Mouse (Mus musculus): ENCODE measurements at regions not wholly inside any gene's neighbourhood (a gene's known extent, or its start where the extent isn't known, plus 50 kb on each side); places are given as distances from the start of the nearest gene placed in this dataset.

GRCm38 (mm10) chr9:113057415-113057814, 650.6 kb downstream of the Pdcd6ip start:
- DNase-seq (ENCODE audit: low spot score in 2 of 2) = no peak

GRCm38 (mm10) chr9:113044556-113045178, 663.4 kb downstream of the Pdcd6ip start:
- DNase-seq (ENCODE audit: low spot score in 2 of 2) = peak in 1 of 2 experiments; percentile 13
- intact Hi-C loops (cut with DNase I) = no loop called here

More at GRCm38 (mm10) chr9:113057415-113057814, 650.6 kb downstream of the Pdcd6ip start:
- intact Hi-C loops (cut with DNase I) = no loop called here

GRCm38 (mm10) chr9:113040885-113041284, 667.2 kb downstream of the Pdcd6ip start:
- no peak for DNase-seq (ENCODE audit: low spot score in 2 of 2)

GRCm38 (mm10) chr9:113033996-113034395, 674.1 kb downstream of the Pdcd6ip start:
- DNase-seq (ENCODE audit: low spot score in 2 of 2) = no peak

More at GRCm38 (mm10) chr9:113040885-113041284, 667.2 kb downstream of the Pdcd6ip start:
- intact Hi-C loops (cut with DNase I) = no loop called here

GRCm38 (mm10) chr9:113029091-113029490, 679.0 kb downstream of the Pdcd6ip start:
- DNase-seq (ENCODE audit: low spot score in 2 of 2) = no peak
- intact Hi-C loops (cut with DNase I) = loop anchor here (10.0 kb wide), 1 partner anchor 304 kb away; no protein-coding TSS in a partner anchor

More at GRCm38 (mm10) chr9:113033996-113034395, 674.1 kb downstream of the Pdcd6ip start:
- intact Hi-C loops (cut with DNase I) = no loop called here

GRCm38 (mm10) chr9:113026904-113027193, 681.2 kb downstream of the Pdcd6ip start:
- intact Hi-C loops (cut with DNase I) = loop anchor here (10.0 kb wide), 1 partner anchor 302 kb away; no protein-coding TSS in a partner anchor
- DNase-seq (ENCODE audit: low spot score in 2 of 2) = peak in 1 of 2 experiments; percentile 43

- DNase-seq (ENCODE audit: low spot score in 2 of 2) = peak in 1 of 2 experiments; percentile 45
- intact Hi-C loops (cut with DNase I) = loop anchor here (10.0 kb wide), 1 partner anchor 301 kb away; no protein-coding TSS in a partner anchor
These were observed 681.8 kb downstream of the Pdcd6ip start for GRCm38 (mm10) chr9:113026096-113026903.

GRCm38 (mm10) chr9:113021866-113022645, 686.0 kb downstream of the Pdcd6ip start:
- no peak for DNase-seq (ENCODE audit: low spot score in 2 of 2)
- intact Hi-C loops (cut with DNase I) = loop anchor here (10.0 kb wide), 1 partner anchor 297 kb away; no protein-coding TSS in a partner anchor

GRCm38 (mm10) chr9:113019576-113019975, 688.5 kb downstream of the Pdcd6ip start:
- intact Hi-C loops (cut with DNase I) = no loop called here

GRCm38 (mm10) chr9:113008106-113008505, 700.0 kb downstream of the Pdcd6ip start:
- DNase-seq (ENCODE audit: low spot score in 2 of 2) = no peak
- intact Hi-C loops (cut with DNase I) = no loop called here

More at GRCm38 (mm10) chr9:113019576-113019975, 688.5 kb downstream of the Pdcd6ip start:
- no peak for DNase-seq (ENCODE audit: low spot score in 2 of 2)

- intact Hi-C loops (cut with DNase I) = no loop called here
- no peak for DNase-seq (ENCODE audit: low spot score in 2 of 2)
These were observed 711.9 kb downstream of the Pdcd6ip start for GRCm38 (mm10) chr9:112996204-112996603.

GRCm38 (mm10) chr9:112994774-112995173, 713.3 kb downstream of the Pdcd6ip start:
- intact Hi-C loops (cut with DNase I) = no loop called here
- no peak for DNase-seq (ENCODE audit: low spot score in 2 of 2)

- no peak for DNase-seq (ENCODE audit: low spot score in 2 of 2)
- intact Hi-C loops (cut with DNase I) = no loop called here
These were observed 714.4 kb downstream of the Pdcd6ip start for GRCm38 (mm10) chr9:112993627-112994026.

- no peak for DNase-seq (ENCODE audit: low spot score in 2 of 2)
These were observed 715.1 kb downstream of the Pdcd6ip start for GRCm38 (mm10) chr9:112992937-112993336.

GRCm38 (mm10) chr9:112983353-112983752, 724.7 kb downstream of the Pdcd6ip start:
- no peak for DNase-seq (ENCODE audit: low spot score in 2 of 2)
- intact Hi-C loops (cut with DNase I) = no loop called here

More at GRCm38 (mm10) chr9:112992937-112993336, 715.1 kb downstream of the Pdcd6ip start:
- intact Hi-C loops (cut with DNase I) = no loop called here

GRCm38 (mm10) chr9:112951567-112951966, 715.8 kb upstream of the Arpp21 start:
- intact Hi-C loops (cut with DNase I) = no loop called here
- DNase-seq (ENCODE audit: low spot score in 2 of 2) = no peak

GRCm38 (mm10) chr9:112950056-112950455, 714.3 kb upstream of the Arpp21 start:
- DNase-seq (ENCODE audit: low spot score in 2 of 2) = no peak
- intact Hi-C loops (cut with DNase I) = no loop called here

GRCm38 (mm10) chr9:112938781-112939180, 703.0 kb upstream of the Arpp21 start:
- intact Hi-C loops (cut with DNase I) = no loop called here
- DNase-seq (ENCODE audit: low spot score in 2 of 2) = no peak

GRCm38 (mm10) chr9:112909311-112910101, 673.8 kb upstream of the Arpp21 start:
- DNase-seq (ENCODE audit: low spot score in 2 of 2) = peak; percentile 60 to 61
- intact Hi-C loops (cut with DNase I) = no loop called here
